Mouse (Mus musculus): Measurements from ENCODE around the gene Vdac2.
A peak's percentile ranks its signal among the peaks of the same experiment; 100 is the strongest.

- TF ChIP-seq CTCF (IDR thresholded peaks at IDR 0.05; ENCODE audit: low read depth) (no peak), EP300 (IDR thresholded peaks at IDR 0.05; ENCODE audit: low read depth) (peak; percentile 36; the same call in 1 of the 2 replicates)
These were observed 18.3 kb upstream of the Vdac2 start for GRCm38 (mm10) chr14:21806631-21807160.
